Mouse (Mus musculus) embryonic facial prominence, embryonic 11.5 days (tissue): Measurements from ENCODE around the gene Fdxacb1. TPM values are rescaled to one million over a fixed set of nuclear protein-coding genes. Genes with fewer than 3 reads are reported as not detected.

Experiments used
- ATAC-seq: fragments of 200-750 bp; cut with Nextera tagmentation; replicated peaks from 2 replicates; pipeline ENCODE4 v1.8.0; 2017; ENCODE audit warnings: low read depth; ENCODE audit not compliant: insufficient number of reproducible peaks, low FRiP score, low TSS enrichment
- DNase-seq: peaks from one replicate; pipeline ENCODE4 v3.0.0-alpha.2; 2015; ENCODE audit warnings: low spot score
- H3K27ac ChIP-seq: fragments of 300-500 bp; sonication (generic); replicated peaks from 2 replicates; pipeline ENCODE4 v1.5.1; 2014; ENCODE audit warnings: mild to moderate bottlenecking, low read depth, low read length, control low read depth
- H3K27me3 ChIP-seq: fragments of 300-500 bp; sonication (generic); 2 replicates; pipeline ENCODE4 v1.6.1; 2014; ENCODE audit warnings: mild to moderate bottlenecking, low read length, moderate library complexity, mixed read lengths; ENCODE audit not compliant: control insufficient read depth, insufficient read depth
- H3K36me3 ChIP-seq: fragments of 300-500 bp; sonication (generic); replicated peaks from 2 replicates; pipeline ENCODE4 v1.6.1; 2014; ENCODE audit warnings: low read depth, mild to moderate bottlenecking, low read length, moderate library complexity, mixed read lengths; ENCODE audit not compliant: control insufficient read depth, insufficient read depth
- H3K4me1 ChIP-seq: fragments of 300-500 bp; sonication (generic); 2 replicates; pipeline ENCODE4 v1.6.1; 2014; ENCODE audit warnings: low read length, mixed read lengths; ENCODE audit not compliant: control insufficient read depth, insufficient read depth
- H3K4me2 ChIP-seq: fragments of 300-500 bp; sonication (generic); 2 replicates; pipeline ENCODE4 v1.6.1; 2014; ENCODE audit warnings: low read depth, mild to moderate bottlenecking, control low read depth, low read length, moderate library complexity
- H3K4me3 ChIP-seq: fragments of 300-500 bp; sonication (generic); 2 replicates; pipeline ENCODE4 v1.5.1; 2014; ENCODE audit warnings: low read depth, low read length, control low read depth
- H3K9ac ChIP-seq: fragments of 300-500 bp; sonication (generic); replicated peaks from 2 replicates; pipeline ENCODE4 v1.6.1; 2014; ENCODE audit warnings: mild to moderate bottlenecking, control low read depth, low read length
- H3K9me3 ChIP-seq: fragments of 300-500 bp; sonication (generic); replicated peaks from 2 replicates; pipeline ENCODE4 v1.6.1; 2016; ENCODE audit warnings: mild to moderate bottlenecking, low read length, inconsistent platforms, mixed read lengths; ENCODE audit not compliant: control insufficient read depth
- WGBS: fragments of 180-500 bp; shearing (Covaris S2); extraction: QIAGEN DNeasy Blood & Tissue Kit; methylation state at CpG from one replicate; pipeline ENCODE4 v1.1.7; 2014; 5-methylcytosine and 5-hydroxymethylcytosine counted together
- polyA plus RNA-seq: library from polyadenylated mRNA; unstranded; fragments of >200 nt; fragmentation: Nextera tagmentation; extraction: Ambion mirVana; gene quantifications from 2 replicates; pipeline ENCODE4 v1.2.1, GENCODE M21; 2014

Gene Fdxacb1
- polyA plus RNA-seq, 1 experiment from 2014 or later: 14.3 TPM

- Histone ChIP-seq H3K27ac (no peak overlapping the region), H3K27me3 (no peaks in the 10 kb centered on the region), H3K9ac (no peak overlapping the region), H3K36me3 (no peaks in the 10 kb centered on the region), H3K9me3 (no peaks in the 10 kb centered on the region), H3K4me2 (no peak overlapping the region), H3K4me1 (no peaks in the 10 kb centered on the region), H3K4me3 (no peak overlapping the region)
- ATAC-seq: no peak
- DNase-seq: no peak
- 83% methylated on average over 2 of the region's 2 CpGs for whole genome bisulfite sequencing
These were observed 2.0 kb downstream of the Fdxacb1 start for GRCm38 (mm10) chr9:50770011-50770410.

- ATAC-seq (no peak), DNase-seq (no peak)
- H3K4me1 ChIP-seq: no peaks in the 10 kb centered on the region
- no peak overlapping the region for H3K4me2 ChIP-seq
- WGBS: 77% methylated on average over 4 of the region's 4 CpGs
- no peaks in the 10 kb centered on the region for H3K27me3 ChIP-seq
- no peaks in the 10 kb centered on the region for H3K36me3 ChIP-seq
- H3K4me3 ChIP-seq: no peak overlapping the region
- H3K9ac ChIP-seq: no peak overlapping the region
- no peak overlapping the region for H3K27ac ChIP-seq
- no peaks in the 10 kb centered on the region for H3K9me3 ChIP-seq
These were observed 6.0 kb downstream of the Fdxacb1 start for GRCm38 (mm10) chr9:50774026-50774462.

GRCm38 (mm10) chr9:50774991-50775612, 7.1 kb downstream of the Fdxacb1 start, which contains the start of the genes Alg9 and 1110032A03Rik:
Alg9 (plus strand) TSS chr9:50775019.
1110032A03Rik (minus strand) TSS chr9:50775520.
- Histone ChIP-seq H3K9ac (peak within 1 kb of the TSS; percentile 93), H3K4me3 (peak within 1 kb of the TSS; percentile 85), H3K9me3 (no peaks in the 10 kb centered on the region), H3K4me1 (no peaks in the 10 kb centered on the region), H3K4me2 (peak within 1 kb of the TSS; percentile 74), H3K36me3 (peaks cover 3% of the 10 kb centered on the region; the same call in 1 of the 2 replicates), H3K27ac (peak within 1 kb of the TSS; percentile 39; the same call in 1 of the 2 replicates), H3K27me3 (no peaks in the 10 kb centered on the region)
- ATAC-seq (peak; percentile 87), DNase-seq (peak; percentile 87)
- under 1% methylated on average over 47 of the region's 51 CpGs for WGBS

DNA sequence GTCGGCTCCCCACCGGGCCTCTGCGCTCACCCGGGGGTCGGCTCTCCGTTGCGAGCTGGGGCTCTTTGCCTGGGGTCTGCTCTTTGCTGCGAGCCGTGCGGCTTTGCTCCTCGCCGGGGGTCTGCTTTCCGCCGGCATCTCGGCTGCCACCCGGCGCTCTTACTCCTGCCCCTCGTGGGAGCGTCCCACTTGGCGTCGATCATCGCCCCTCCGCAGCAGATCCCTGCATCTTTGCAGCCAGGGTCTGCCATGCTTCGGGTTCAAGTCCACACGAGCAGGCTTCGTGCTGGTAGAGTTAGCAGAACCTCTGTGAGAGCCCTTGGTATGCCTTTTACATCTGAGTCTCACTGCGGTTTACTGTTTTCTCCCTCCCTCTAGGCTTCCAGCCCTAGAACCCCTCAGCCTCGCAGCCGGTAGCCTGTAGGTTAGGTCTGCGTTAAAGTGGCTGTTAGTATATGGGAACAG, 7.7 kb downstream of the Fdxacb1 start:
- Histone ChIP-seq H3K9me3 (no peaks in the 10 kb centered on the region), H3K27me3 (no peaks in the 10 kb centered on the region), H3K4me1 (no peaks in the 10 kb centered on the region), H3K9ac (peak overlapping the region; percentile 93), H3K27ac (peak overlapping the region; percentile 39; the same call in 1 of the 2 replicates), H3K4me3 (peak overlapping the region; percentile 85), H3K4me2 (peak overlapping the region; percentile 74), H3K36me3 (peaks cover 3% of the 10 kb centered on the region)
- ATAC-seq (peak; percentile 77), DNase-seq (peak; percentile 36)
- under 1% methylated on average over 30 of the region's 30 CpGs for WGBS

- Histone ChIP-seq H3K9ac (peak overlapping the region; percentile 93), H3K27ac (no peak overlapping the region), H3K4me1 (no peaks in the 10 kb centered on the region), H3K4me3 (peak overlapping the region; percentile 85), H3K4me2 (peak overlapping the region; percentile 74), H3K9me3 (no peaks in the 10 kb centered on the region), H3K27me3 (no peaks in the 10 kb centered on the region), H3K36me3 (peaks cover 3% of the 10 kb centered on the region)
- WGBS: 64% methylated on average over 11 of the region's 11 CpGs
- DNase-seq (no peak), ATAC-seq (no peak)
These were observed 8.2 kb downstream of the Fdxacb1 start for GRCm38 (mm10) chr9:50776162-50776760.

DNA sequence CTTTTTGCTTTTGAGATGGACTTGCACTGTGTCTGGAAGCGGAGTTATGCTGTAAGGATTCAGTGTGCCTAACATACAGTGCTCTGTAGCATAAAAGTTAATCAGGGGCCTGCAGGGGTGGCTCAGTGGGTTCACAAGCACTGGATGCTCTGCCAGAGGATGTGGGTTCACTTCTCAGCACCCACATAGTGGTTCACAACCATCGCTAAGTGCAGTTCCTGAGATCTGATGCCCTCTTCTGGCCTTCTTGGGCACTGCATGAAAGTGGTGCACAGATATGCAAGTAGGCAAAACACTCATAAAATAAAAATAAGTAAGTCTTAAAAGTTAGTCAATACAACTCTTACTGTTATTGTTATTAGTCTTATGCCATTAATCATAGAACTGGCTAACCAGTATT, 14.1 kb downstream of the Fdxacb1 start:
- WGBS: 73% methylated on average over 2 of the region's 2 CpGs
- no peak overlapping the region for H3K4me2 ChIP-seq
- peaks cover 10% of the 10 kb centered on the region for H3K36me3 ChIP-seq
- H3K27me3 ChIP-seq: no peaks in the 10 kb centered on the region
- no peak overlapping the region for H3K27ac ChIP-seq
- DNase-seq (peak; percentile 52), ATAC-seq (no peak)
- no peaks in the 10 kb centered on the region for H3K4me1 ChIP-seq
- no peak overlapping the region for H3K9ac ChIP-seq
- H3K4me3 ChIP-seq: no peak overlapping the region
- H3K9me3 ChIP-seq: no peaks in the 10 kb centered on the region

- H3K9ac ChIP-seq: no peak overlapping the region
- H3K4me1 ChIP-seq: no peaks in the 10 kb centered on the region
- H3K9me3 ChIP-seq: no peaks in the 10 kb centered on the region
- H3K27me3 ChIP-seq: no peaks in the 10 kb centered on the region
- WGBS: 89% methylated on average over 3 of the region's 3 CpGs
- no peak overlapping the region for H3K27ac ChIP-seq
- no peak for DNase-seq
- no peak overlapping the region for H3K4me2 ChIP-seq
- no peak overlapping the region for H3K4me3 ChIP-seq
- ATAC-seq: no peak
- peaks cover 3% of the 10 kb centered on the region for H3K36me3 ChIP-seq
These were observed 27.2 kb downstream of the Fdxacb1 start for GRCm38 (mm10) chr9:50795266-50795665.

- no peak overlapping the region for H3K9ac ChIP-seq
- DNase-seq (no peak), ATAC-seq (no peak)
- no peaks in the 10 kb centered on the region for H3K27me3 ChIP-seq
- WGBS: 89% methylated on average over 8 of the region's 8 CpGs
- H3K36me3 ChIP-seq: peaks cover 3% of the 10 kb centered on the region
- no peak overlapping the region for H3K4me3 ChIP-seq
- no peak overlapping the region for H3K4me2 ChIP-seq
- no peak overlapping the region for H3K27ac ChIP-seq
- H3K9me3 ChIP-seq: no peaks in the 10 kb centered on the region
- H3K4me1 ChIP-seq: no peaks in the 10 kb centered on the region
These were observed 28.7 kb downstream of the Fdxacb1 start for GRCm38 (mm10) chr9:50796776-50797175.
